Mouse (Mus musculus): ENCODE data around the gene Gm20388. TPM values are rescaled to one million over a fixed set of nuclear protein-coding genes. Genes with fewer than 3 reads are reported as not detected.

Gene Gm20388
- polyA plus RNA-seq, 1 experiment from 2014 or later = not detected

DNA sequence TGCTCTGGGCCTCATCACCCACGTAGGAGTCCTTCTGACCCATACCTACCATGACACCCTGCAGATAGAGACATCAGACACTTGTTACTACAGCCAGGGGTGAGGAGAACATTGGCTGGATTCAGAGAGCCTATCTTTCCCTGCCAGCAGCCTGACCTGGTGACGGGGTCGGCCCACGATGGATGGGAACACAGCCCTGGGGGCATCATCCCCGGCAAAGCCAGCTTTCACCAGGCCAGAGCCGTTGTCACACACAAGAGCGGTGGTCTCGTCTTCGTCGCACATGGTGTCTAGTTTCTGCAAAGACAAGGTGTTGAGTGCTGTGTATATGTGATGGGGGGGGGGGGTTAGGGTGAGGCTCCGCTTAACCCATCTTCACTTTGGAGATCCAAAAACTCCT, 3982.8 kb downstream of the Gm20388 start:
- WGBS = 58% methylated on average over 11 of the region's 11 CpGs
- Histone ChIP-seq H3K9me3 (ENCODE audit: control insufficient read depth, low read length) (no peaks in the 10 kb centered on the region), H3K4me3 (ENCODE audit: control insufficient read depth in 1 of 2, insufficient read depth in 1 of 2, low read depth in 1 of 2, low read length in 2 of 2) (no peak overlapping the region), H3K9ac (ENCODE audit: low read length) (no peak overlapping the region), H3K4me1 (ENCODE audit: control insufficient read depth in 2 of 2, insufficient read depth in 2 of 2, low read length in 2 of 2) (peaks cover 11 to 22% of the 10 kb centered on the region in 2 experiments), H3K4me2 (ENCODE audit: low read length) (no peak overlapping the region; the same call in 1 of the 2 replicates), H3K36me3 (ENCODE audit: control insufficient read depth, insufficient read depth, low read length) (peaks cover under 1% of the 10 kb centered on the region), H3K27ac (replicated peaks in 1 of 2; ENCODE audit: control insufficient read depth in 1 of 2, insufficient read depth in 1 of 2, low read depth in 2 of 2, low read length in 2 of 2) (no peak overlapping the region), H3K27me3 (ENCODE audit: control insufficient read depth, insufficient read depth, low read length) (peaks cover 63% of the 10 kb centered on the region)
- no peak for ATAC-seq (ENCODE audit: insufficient number of reproducible peaks, insufficient read depth, low FRiP score, low read depth)

DNA sequence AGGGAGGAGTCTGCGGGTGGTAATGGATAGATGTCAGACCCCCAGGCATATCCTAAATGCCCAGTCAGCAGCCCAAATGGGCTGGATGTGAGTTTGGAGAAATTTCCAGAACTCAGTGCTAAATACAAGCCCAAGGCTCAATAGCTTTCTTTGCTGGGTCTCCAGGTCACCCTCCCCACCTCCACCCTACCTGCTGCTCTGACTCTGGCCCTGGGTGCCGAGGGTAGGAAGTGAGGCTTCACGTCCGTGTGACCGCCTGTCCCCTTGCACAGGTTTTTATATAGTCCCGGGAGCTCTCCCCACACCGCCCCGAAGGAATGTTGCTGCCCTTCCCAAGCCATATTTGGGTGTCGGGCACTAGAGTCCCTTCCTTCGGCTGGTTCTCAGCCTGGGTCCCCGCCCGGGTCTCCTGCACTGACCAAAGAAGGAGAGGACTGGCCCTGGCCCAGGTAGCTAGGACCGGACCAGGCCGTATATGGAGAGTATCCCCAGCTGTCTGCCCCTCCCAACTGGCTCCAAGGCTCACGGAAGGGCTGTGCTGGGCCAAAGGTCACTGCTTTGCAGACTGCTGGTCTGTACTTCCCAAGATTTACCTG, 3984.0 kb downstream of the Gm20388 start, which contains the start of gene Acta1:
Gene Acta1 (minus strand): TSS at position 250 of the 596 bp plus-strand sequence.
- peak within 1 kb of the TSS; percentile 34 for H3K4me2 ChIP-seq (ENCODE audit: low read length)
- H3K9ac ChIP-seq (ENCODE audit: low read length) = no peak within 1 kb of the TSS
- H3K36me3 ChIP-seq (ENCODE audit: control insufficient read depth, insufficient read depth, low read length) = peaks cover 12% of the 10 kb centered on the region
- 8% methylated on average over 15 of the region's 15 CpGs for WGBS
- ATAC-seq (ENCODE audit: insufficient number of reproducible peaks, insufficient read depth, low FRiP score, low read depth) = no peak
- peaks cover 63% of the 10 kb centered on the region for H3K27me3 ChIP-seq (ENCODE audit: control insufficient read depth, insufficient read depth, low read length)
- no peak within 1 kb of the TSS for H3K27ac ChIP-seq (replicated peaks in 1 of 2; ENCODE audit: control insufficient read depth in 1 of 2, insufficient read depth in 1 of 2, low read depth in 2 of 2, low read length in 2 of 2)
- no peak within 1 kb of the TSS for H3K4me3 ChIP-seq (ENCODE audit: control insufficient read depth in 1 of 2, insufficient read depth in 1 of 2, low read depth in 1 of 2, low read length in 2 of 2)
- no peaks in the 10 kb centered on the region for H3K9me3 ChIP-seq (ENCODE audit: control insufficient read depth, low read length)
- peaks cover 11 to 22% of the 10 kb centered on the region in 2 experiments for H3K4me1 ChIP-seq (ENCODE audit: control insufficient read depth in 2 of 2, insufficient read depth in 2 of 2, low read length in 2 of 2)

DNA sequence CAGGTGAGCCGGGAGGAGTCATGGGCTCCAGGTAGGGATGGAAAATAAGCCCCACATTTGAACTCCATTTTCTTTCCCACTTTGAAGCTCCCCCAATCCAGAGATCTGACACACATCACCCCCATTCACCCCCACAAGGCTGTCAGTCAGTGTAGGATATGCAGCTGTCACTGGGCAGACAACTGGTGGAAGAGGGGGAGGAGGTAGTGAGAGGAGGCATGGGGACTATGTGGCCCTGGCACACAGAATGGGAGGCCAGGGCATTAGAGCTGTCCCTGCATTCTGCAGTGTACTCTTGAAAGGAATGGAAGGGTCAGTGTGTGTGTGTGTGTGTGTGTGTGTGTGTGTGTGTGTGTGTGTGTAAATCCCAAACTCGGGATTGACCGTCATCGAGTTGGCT, 3984.6 kb downstream of the Gm20388 start:
- Histone ChIP-seq H3K27me3 (ENCODE audit: control insufficient read depth, insufficient read depth, low read length) (peaks cover 57% of the 10 kb centered on the region), H3K36me3 (ENCODE audit: control insufficient read depth, insufficient read depth, low read length) (peaks cover 14% of the 10 kb centered on the region), H3K9ac (ENCODE audit: low read length) (no peak overlapping the region), H3K4me3 (ENCODE audit: control insufficient read depth in 1 of 2, insufficient read depth in 1 of 2, low read depth in 1 of 2, low read length in 2 of 2) (no peak overlapping the region), H3K9me3 (ENCODE audit: control insufficient read depth, low read length) (no peaks in the 10 kb centered on the region), H3K4me1 (ENCODE audit: control insufficient read depth in 2 of 2, insufficient read depth in 2 of 2, low read length in 2 of 2) (peaks cover 11 to 22% of the 10 kb centered on the region in 2 experiments), H3K27ac (replicated peaks in 1 of 2; ENCODE audit: control insufficient read depth in 1 of 2, insufficient read depth in 1 of 2, low read depth in 2 of 2, low read length in 2 of 2) (no peak overlapping the region), H3K4me2 (ENCODE audit: low read length) (no peak overlapping the region)
- 78% methylated on average over 4 of the region's 4 CpGs for WGBS
- no peak for ATAC-seq (ENCODE audit: insufficient number of reproducible peaks, insufficient read depth, low FRiP score, low read depth)

DNA sequence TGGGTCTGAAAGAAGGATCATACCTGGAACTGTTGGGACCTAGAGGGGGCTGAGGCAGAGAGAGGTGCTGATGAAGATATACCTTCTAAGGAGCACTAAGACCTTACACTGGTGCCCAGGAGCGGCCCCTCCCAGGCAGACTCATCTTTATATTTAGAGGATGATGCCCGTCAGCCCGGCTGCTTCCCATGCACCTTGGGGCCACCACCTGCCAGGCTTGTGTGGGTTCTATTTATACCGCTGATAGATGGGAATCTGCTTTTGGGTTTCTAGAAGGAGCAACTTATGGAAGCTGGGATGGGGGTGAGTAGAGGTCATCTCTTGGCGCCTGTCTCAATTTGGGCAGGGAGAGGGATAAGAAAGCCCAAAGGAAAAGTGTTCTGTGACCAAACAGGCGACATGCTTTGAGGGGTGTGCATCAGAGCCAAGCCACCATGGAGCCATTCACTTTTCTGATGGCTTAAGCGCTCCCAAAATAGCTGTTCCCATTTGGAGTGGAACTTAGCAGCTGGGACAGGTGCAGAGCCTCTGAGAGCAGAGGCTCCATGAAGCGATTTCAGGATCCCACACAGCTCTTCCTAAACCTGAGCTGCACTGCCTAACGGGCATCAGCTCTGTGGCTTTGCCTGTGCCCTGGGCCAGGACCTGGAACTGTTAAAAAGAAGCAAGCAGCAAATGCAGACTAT, 3985.2 kb downstream of the Gm20388 start:
- Histone ChIP-seq H3K4me1 (ENCODE audit: control insufficient read depth in 2 of 2, insufficient read depth in 2 of 2, low read length in 2 of 2) (peaks cover 11 to 22% of the 10 kb centered on the region in 2 experiments), H3K27ac (replicated peaks in 1 of 2; ENCODE audit: control insufficient read depth in 1 of 2, insufficient read depth in 1 of 2, low read depth in 2 of 2, low read length in 2 of 2) (no peak overlapping the region), H3K4me2 (ENCODE audit: low read length) (no peak overlapping the region), H3K4me3 (ENCODE audit: control insufficient read depth in 1 of 2, insufficient read depth in 1 of 2, low read depth in 1 of 2, low read length in 2 of 2) (no peak overlapping the region), H3K9me3 (ENCODE audit: control insufficient read depth, low read length) (no peaks in the 10 kb centered on the region), H3K9ac (ENCODE audit: low read length) (no peak overlapping the region), H3K36me3 (ENCODE audit: control insufficient read depth, insufficient read depth, low read length) (peaks cover 20% of the 10 kb centered on the region), H3K27me3 (ENCODE audit: control insufficient read depth, insufficient read depth, low read length) (peaks cover 51% of the 10 kb centered on the region)
- WGBS = 54% methylated on average over 9 of the region's 9 CpGs
- ATAC-seq (ENCODE audit: insufficient number of reproducible peaks, insufficient read depth, low FRiP score, low read depth) = no peak

DNA sequence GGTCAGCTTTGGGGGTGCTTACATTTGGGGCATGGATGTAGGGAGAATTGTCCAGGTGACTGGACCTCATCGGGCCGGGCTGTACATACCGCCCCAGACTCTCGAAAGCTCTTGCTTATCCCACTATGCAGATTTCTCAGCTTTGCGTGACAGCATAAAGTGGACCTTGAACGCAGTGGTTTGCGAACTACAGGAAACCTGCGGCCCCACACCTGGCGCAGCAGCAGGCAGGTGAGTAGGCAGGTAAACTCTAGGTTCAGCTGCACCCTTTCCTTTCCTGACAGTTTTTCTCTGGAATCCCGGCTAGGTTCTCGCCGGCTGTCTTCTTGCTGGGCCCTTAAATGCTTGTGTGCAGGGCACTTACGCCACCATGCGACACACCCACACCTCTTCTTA, 3985.7 kb downstream of the Gm20388 start:
- no peak overlapping the region for H3K4me3 ChIP-seq (ENCODE audit: control insufficient read depth in 1 of 2, insufficient read depth in 1 of 2, low read depth in 1 of 2, low read length in 2 of 2)
- H3K4me1 ChIP-seq (ENCODE audit: control insufficient read depth in 2 of 2, insufficient read depth in 2 of 2, low read length in 2 of 2) = peaks cover 11 to 22% of the 10 kb centered on the region in 2 experiments
- H3K9me3 ChIP-seq (ENCODE audit: control insufficient read depth, low read length) = no peaks in the 10 kb centered on the region
- no peak overlapping the region for H3K4me2 ChIP-seq (ENCODE audit: low read length)
- H3K9ac ChIP-seq (ENCODE audit: low read length) = no peak overlapping the region
- no peak for ATAC-seq (ENCODE audit: insufficient number of reproducible peaks, insufficient read depth, low FRiP score, low read depth)
- H3K27me3 ChIP-seq (ENCODE audit: control insufficient read depth, insufficient read depth, low read length) = peaks cover 47% of the 10 kb centered on the region
- WGBS = 62% methylated on average over 14 of the region's 14 CpGs
- H3K36me3 ChIP-seq (ENCODE audit: control insufficient read depth, insufficient read depth, low read length) = peaks cover 23% of the 10 kb centered on the region
- no peak overlapping the region for H3K27ac ChIP-seq (replicated peaks in 1 of 2; ENCODE audit: control insufficient read depth in 1 of 2, insufficient read depth in 1 of 2, low read depth in 2 of 2, low read length in 2 of 2)

DNA sequence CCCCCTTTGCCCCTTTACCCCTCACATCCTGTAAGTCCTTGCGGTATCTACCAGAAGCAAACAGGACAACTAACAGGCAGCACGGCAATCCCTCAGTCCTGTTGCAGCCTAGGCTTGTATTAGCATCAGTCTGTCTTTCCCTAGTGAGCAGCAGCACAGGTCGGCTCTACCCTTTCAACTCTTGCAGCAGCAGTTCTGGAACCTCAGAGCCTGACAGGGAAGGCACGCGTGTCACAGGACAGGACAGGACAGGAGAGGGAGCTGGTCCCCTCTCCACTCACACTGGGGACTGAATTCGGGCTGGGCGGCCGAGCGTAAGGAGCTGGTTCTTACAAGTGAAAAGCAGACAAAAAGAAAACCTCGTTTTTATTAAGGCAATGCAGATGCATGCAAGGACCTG, 3986.1 kb downstream of the Gm20388 start:
- H3K9me3 ChIP-seq (ENCODE audit: control insufficient read depth, low read length) = no peaks in the 10 kb centered on the region
- no peak for ATAC-seq (ENCODE audit: insufficient number of reproducible peaks, insufficient read depth, low FRiP score, low read depth)
- H3K4me3 ChIP-seq (ENCODE audit: control insufficient read depth in 1 of 2, insufficient read depth in 1 of 2, low read depth in 1 of 2, low read length in 2 of 2) = no peak overlapping the region
- peaks cover 27% of the 10 kb centered on the region for H3K36me3 ChIP-seq (ENCODE audit: control insufficient read depth, insufficient read depth, low read length)
- no peak overlapping the region for H3K27ac ChIP-seq (replicated peaks in 1 of 2; ENCODE audit: control insufficient read depth in 1 of 2, insufficient read depth in 1 of 2, low read depth in 2 of 2, low read length in 2 of 2)
- no peak overlapping the region for H3K4me2 ChIP-seq (ENCODE audit: low read length)
- peaks cover 11 to 22% of the 10 kb centered on the region in 2 experiments for H3K4me1 ChIP-seq (ENCODE audit: control insufficient read depth in 2 of 2, insufficient read depth in 2 of 2, low read length in 2 of 2)
- H3K9ac ChIP-seq (ENCODE audit: low read length) = no peak overlapping the region
- peaks cover 44% of the 10 kb centered on the region for H3K27me3 ChIP-seq (ENCODE audit: control insufficient read depth, insufficient read depth, low read length)
- 52% methylated on average over 10 of the region's 10 CpGs for WGBS

DNA sequence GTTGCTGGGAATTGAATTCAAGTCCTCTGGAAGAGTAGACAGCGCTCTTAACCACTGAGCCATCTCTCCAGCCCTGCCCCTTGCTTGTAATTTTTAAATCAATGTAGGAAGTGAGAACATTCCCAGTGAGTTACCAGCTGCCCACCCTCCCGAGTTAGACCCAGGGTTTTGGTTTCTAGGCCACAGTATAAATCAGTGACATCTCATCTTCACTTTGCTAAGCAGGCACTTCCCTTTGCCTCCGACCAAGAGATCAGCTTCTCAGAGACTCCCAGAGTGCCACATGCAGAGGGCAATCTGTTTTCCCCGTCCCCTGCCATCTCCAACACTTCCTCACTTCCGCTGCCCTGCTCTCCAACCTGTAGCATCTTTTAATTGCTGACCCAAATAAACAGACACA, 3987.9 kb downstream of the Gm20388 start:
- Histone ChIP-seq H3K27me3 (ENCODE audit: control insufficient read depth, insufficient read depth, low read length) (peaks cover 26% of the 10 kb centered on the region), H3K4me2 (ENCODE audit: low read length) (no peak overlapping the region), H3K36me3 (ENCODE audit: control insufficient read depth, insufficient read depth, low read length) (peaks cover 45% of the 10 kb centered on the region), H3K4me1 (ENCODE audit: control insufficient read depth in 2 of 2, insufficient read depth in 2 of 2, low read length in 2 of 2) (peaks cover 4 to 13% of the 10 kb centered on the region in 2 experiments), H3K27ac (replicated peaks in 1 of 2; ENCODE audit: control insufficient read depth in 1 of 2, insufficient read depth in 1 of 2, low read depth in 2 of 2, low read length in 2 of 2) (no peak overlapping the region), H3K9me3 (ENCODE audit: control insufficient read depth, low read length) (no peaks in the 10 kb centered on the region), H3K4me3 (ENCODE audit: control insufficient read depth in 1 of 2, insufficient read depth in 1 of 2, low read depth in 1 of 2, low read length in 2 of 2) (no peak overlapping the region), H3K9ac (ENCODE audit: low read length) (no peak overlapping the region)
- ATAC-seq (ENCODE audit: insufficient number of reproducible peaks, insufficient read depth, low FRiP score, low read depth) = no peak
- WGBS = 82% methylated on average over 5 of the region's 5 CpGs

All from heart, embryonic 14.5 days (tissue).